Mouse (Mus musculus) intestine, postnatal 0 days (tissue): ENCODE measurements around the gene Snapin. TPM values are rescaled to one million over a fixed set of nuclear protein-coding genes. Genes with fewer than 3 reads are reported as not detected.

ENCODE experiments used
- ATAC-seq: fragments of 200-750 bp; cut with Nextera tagmentation; 2 replicates; pipeline ENCODE4 v1.8.0; 2017; ENCODE audit warnings: mild to moderate bottlenecking, moderate TSS enrichment, moderate library complexity
- H3K27ac ChIP-seq: fragments of 300-500 bp; sonication (generic); 2 replicates; pipeline ENCODE4 v1.5.1; 2014; ENCODE audit warnings: mild to moderate bottlenecking, low read depth, low read length, moderate library complexity
- H3K27me3 ChIP-seq: fragments of 300-500 bp; sonication (generic); replicated peaks from 2 replicates; pipeline ENCODE4 v1.6.1; 2014; ENCODE audit warnings: low read length, mixed read lengths; ENCODE audit not compliant: control insufficient read depth, insufficient read depth
- H3K36me3 ChIP-seq: fragments of 300-500 bp; sonication (generic); 2 replicates; pipeline ENCODE4 v1.6.1; 2014; ENCODE audit warnings: mild to moderate bottlenecking, moderate library complexity; ENCODE audit not compliant: control insufficient read depth, insufficient read depth
- H3K4me1 ChIP-seq: fragments of 300-500 bp; sonication (generic); replicated peaks from 2 replicates; pipeline ENCODE4 v1.6.1; 2014; ENCODE audit warnings: antibody characterized with exemption, low read length, mixed read lengths; ENCODE audit not compliant: control insufficient read depth, insufficient read depth
- H3K4me2 ChIP-seq: fragments of 300-500 bp; sonication (generic); replicated peaks from 2 replicates; pipeline ENCODE4 v1.6.1; 2014; ENCODE audit warnings: low read depth, mild to moderate bottlenecking, moderate library complexity
- H3K4me3 ChIP-seq: fragments of 300-500 bp; sonication (generic); 2 replicates; pipeline ENCODE4 v1.5.1; 2014; ENCODE audit warnings: low read depth, low read length
- H3K9ac ChIP-seq: fragments of 300-500 bp; sonication (generic); 2 replicates; pipeline ENCODE4 v1.6.1; 2014; ENCODE audit warnings: mild to moderate bottlenecking, low read depth, low read length
- H3K9me3 ChIP-seq: fragments of 300-500 bp; sonication (generic); 2 replicates; pipeline ENCODE4 v1.6.1; 2016; ENCODE audit warnings: mixed run types; ENCODE audit not compliant: control insufficient read depth
- CTCF ChIP-seq: sonication (generic); IDR thresholded peaks from 2 replicates; pipeline ENCODE4 v1.5.1; 2016; ENCODE audit warnings: low read depth, mild to moderate bottlenecking, control low read depth, antibody characterized with exemption, moderate library complexity
- WGBS: fragments of 180-500 bp; shearing (Covaris S2); extraction: QIAGEN DNeasy Blood & Tissue Kit; methylation state at CpG from one replicate; pipeline ENCODE4 v1.1.7; 2014; 5-methylcytosine and 5-hydroxymethylcytosine counted together
- polyA plus RNA-seq: library from polyadenylated mRNA; unstranded; fragments of >200 nt; fragmentation: Nextera tagmentation; extraction: Ambion mirVana; gene quantifications from 2 replicates; pipeline ENCODE4 v1.2.1, GENCODE M21; 2015

Snapin gene
- polyA plus RNA-seq, 1 experiment from 2014 or later: 53.1 TPM

DNA sequence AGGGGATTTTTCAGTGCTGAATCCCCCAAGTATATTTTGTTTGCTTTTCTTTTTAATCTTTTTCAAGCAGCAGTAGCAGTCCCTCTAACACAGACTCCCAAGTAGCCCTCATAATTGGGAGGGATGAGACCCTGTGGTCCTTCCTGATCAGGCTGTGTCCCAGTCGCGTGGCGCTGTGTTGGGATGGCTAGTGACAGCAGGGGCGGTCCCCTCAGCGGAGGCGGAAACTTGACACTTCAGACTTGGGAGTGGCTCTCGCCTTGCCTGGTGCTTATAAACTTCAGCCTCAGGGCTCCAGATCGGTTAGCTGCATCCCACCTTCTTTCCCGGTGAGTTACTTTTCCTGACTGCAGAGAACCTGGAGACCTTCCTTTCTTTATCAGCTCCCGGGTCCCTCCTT lies 23.9 kb upstream of the Snapin start:
- no peaks in the 10 kb centered on the region for H3K36me3 ChIP-seq
- TF ChIP-seq CTCF: no peak; the same call in 1 of the 2 replicates
- no peaks in the 10 kb centered on the region for H3K27me3 ChIP-seq
- peak; percentile 77 for ATAC-seq
- H3K4me3 ChIP-seq: peak overlapping the region; percentile 45
- WGBS: under 1% methylated on average over 10 of the region's 10 CpGs
- H3K4me1 ChIP-seq: no peaks in the 10 kb centered on the region
- peak overlapping the region; percentile 83 for H3K4me2 ChIP-seq
- peak overlapping the region; percentile 71; the same call in 1 of the 2 replicates for H3K27ac ChIP-seq
- H3K9me3 ChIP-seq: no peaks in the 10 kb centered on the region
- peak overlapping the region; percentile 53 for H3K9ac ChIP-seq

DNA sequence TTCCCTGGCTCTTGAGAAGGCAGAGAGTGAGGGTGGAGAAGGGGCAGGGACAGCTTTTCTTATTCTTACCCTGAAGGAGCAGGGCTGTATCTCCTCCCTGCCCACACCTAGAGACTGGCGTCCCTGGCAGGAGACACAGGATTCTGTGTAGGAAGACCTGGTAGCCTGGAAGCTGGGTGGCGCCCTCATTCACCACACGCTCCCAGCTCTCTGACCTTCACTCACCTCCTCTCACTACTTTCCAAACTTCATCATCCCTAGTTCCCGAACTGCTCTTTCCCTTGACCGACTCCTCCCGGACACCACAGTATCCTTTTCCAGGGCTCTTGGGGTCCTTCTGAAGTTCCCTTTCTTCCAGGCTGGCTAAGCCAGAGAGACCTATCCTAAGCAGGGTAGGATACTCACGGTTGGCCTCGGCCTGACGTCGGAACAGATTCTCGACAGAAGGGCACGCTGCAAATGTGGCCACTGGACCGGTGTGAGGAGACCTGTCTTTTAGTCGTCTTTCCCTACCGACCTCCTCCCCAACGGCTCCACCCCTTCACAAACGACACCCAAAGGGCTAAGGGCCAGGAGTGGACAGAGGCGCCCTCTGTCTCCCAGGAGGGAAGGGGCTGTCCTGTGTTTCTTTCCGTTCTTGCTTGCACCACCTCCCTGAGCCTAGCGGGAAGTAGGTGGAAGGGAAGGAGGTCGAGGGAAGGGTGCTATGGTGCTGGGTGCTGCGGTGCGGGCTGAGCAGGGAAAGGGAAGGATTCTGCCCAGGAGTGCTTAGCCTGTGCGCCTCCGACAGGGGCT lies 23.2 kb upstream of the Snapin start, which contains the start of the genes S100a1 and S100a13:
Gene S100a1, minus strand, starts transcription at position 597 of the 795 bp plus-strand sequence.
Gene S100a13, plus strand, starts transcription at position 640 of the 795 bp plus-strand sequence.
- Histone ChIP-seq H3K9ac (peak within 1 kb of the TSS; percentile 53), H3K4me1 (no peaks in the 10 kb centered on the region), H3K36me3 (no peaks in the 10 kb centered on the region), H3K4me3 (peak within 1 kb of the TSS; percentile 45), H3K4me2 (peak within 1 kb of the TSS; percentile 83), H3K9me3 (no peaks in the 10 kb centered on the region), H3K27me3 (no peaks in the 10 kb centered on the region), H3K27ac (peak within 1 kb of the TSS; percentile 71)
- ATAC-seq: peak; percentile 56
- WGBS: 2% methylated on average over 25 of the region's 25 CpGs
- peak; percentile 72 for TF ChIP-seq CTCF

DNA sequence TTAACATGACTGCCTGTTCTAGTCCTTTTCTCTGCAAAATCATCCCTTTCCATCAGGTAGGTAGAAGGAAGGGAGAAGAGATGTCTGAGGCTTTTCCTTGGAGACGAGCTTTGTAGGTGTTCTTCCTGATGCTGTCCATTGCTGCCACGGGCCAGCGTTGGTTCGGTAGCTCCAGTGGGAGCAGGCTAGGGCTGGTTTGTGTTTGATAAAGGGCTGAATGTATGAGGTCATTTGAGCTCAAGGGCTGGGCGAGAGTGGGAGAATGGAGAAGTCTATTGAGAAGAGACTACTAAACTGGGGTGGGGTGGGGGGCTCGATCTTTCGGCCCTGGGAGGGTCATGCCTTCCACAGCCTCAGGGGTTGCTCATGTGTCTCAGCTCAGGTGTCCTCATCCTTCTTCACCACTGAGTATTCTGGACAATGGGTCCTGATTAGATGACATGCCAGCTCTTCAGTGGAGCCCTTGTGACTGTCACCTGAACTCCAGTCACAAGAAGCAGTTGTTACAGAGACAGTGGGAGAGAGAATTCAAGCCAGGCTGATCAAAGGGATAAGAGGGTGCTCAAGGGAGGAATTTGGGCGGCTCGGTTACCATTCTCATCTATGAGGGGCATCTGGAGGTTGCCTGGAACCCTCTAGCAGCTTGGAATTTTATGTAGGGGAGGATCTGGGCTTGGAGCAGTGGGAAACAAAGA lies 22.3 kb upstream of the Snapin start:
- Histone ChIP-seq H3K27me3 (no peaks in the 10 kb centered on the region), H3K4me3 (peak overlapping the region; percentile 45; the same call in 1 of the 2 replicates), H3K4me2 (peak overlapping the region; percentile 83), H3K9ac (peak overlapping the region; percentile 53; the same call in 1 of the 2 replicates), H3K27ac (peak overlapping the region; percentile 71; the same call in 1 of the 2 replicates), H3K36me3 (no peaks in the 10 kb centered on the region), H3K4me1 (peaks cover 2% of the 10 kb centered on the region; the same call in 1 of the 2 replicates), H3K9me3 (no peaks in the 10 kb centered on the region)
- ATAC-seq: no peak
- TF ChIP-seq CTCF: no peak
- WGBS: 79% methylated on average over 9 of the region's 9 CpGs

DNA sequence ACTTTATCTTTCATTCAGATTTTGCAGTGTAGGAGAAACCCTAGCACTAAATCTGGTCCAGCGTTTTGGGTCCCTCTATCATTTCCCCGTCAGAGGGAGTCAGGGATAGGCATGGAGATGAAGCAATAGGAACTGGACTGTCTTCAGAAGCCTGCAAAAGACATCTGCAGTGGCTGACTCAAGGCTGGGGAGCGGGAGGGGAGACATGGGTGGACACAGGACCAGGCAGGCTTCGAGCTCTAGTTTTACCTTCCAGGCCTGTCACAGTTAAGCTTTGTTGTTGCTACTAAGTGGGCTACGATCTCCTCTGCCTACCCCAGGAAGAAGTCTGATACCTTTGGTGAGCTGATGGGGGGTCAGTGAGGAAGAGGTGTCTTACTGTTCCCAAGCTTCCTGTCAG lies 21.4 kb upstream of the Snapin start:
- H3K4me1 ChIP-seq: peaks cover 5% of the 10 kb centered on the region; the same call in 1 of the 2 replicates
- H3K4me3 ChIP-seq: no peak overlapping the region
- H3K9ac ChIP-seq: no peak overlapping the region
- no peak overlapping the region for H3K27ac ChIP-seq
- peak overlapping the region; percentile 83 for H3K4me2 ChIP-seq
- no peak for TF ChIP-seq CTCF
- H3K27me3 ChIP-seq: no peaks in the 10 kb centered on the region
- ATAC-seq: no peak
- H3K9me3 ChIP-seq: no peaks in the 10 kb centered on the region
- 92% methylated on average over 5 of the region's 5 CpGs for WGBS
- no peaks in the 10 kb centered on the region for H3K36me3 ChIP-seq

DNA sequence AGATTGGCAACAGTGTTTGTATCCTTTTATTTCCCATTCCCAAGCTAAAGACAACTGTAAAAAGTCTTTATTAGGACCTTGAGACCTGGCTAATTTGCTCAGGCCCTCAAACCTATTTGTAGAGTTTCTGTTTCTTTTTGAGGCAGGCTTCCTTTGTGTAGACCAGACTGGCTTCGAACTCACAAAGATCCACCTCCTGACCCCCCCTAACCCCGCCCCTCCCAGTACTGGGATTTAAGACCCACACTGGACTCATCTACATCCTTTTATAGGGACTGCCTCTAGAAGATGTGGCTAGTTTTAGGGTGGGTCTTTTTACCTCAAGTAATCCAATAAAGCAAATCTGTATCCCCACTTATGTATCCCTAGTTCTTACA lies 18.9 kb upstream of the Snapin start:
- H3K4me2 ChIP-seq: peak overlapping the region; percentile 78
- H3K4me3 ChIP-seq: peak overlapping the region; percentile 94
- H3K4me1 ChIP-seq: peaks cover 5% of the 10 kb centered on the region; the same call in 1 of the 2 replicates
- 0 out of 2 replicates have a peak, but pooled peaks have one; percentile 10 for ATAC-seq
- peaks cover 21% of the 10 kb centered on the region for H3K36me3 ChIP-seq
- no peak for TF ChIP-seq CTCF
- peak overlapping the region; percentile 95 for H3K27ac ChIP-seq
- H3K9me3 ChIP-seq: no peaks in the 10 kb centered on the region
- H3K9ac ChIP-seq: no peak overlapping the region
- no peaks in the 10 kb centered on the region for H3K27me3 ChIP-seq
- 13% methylated on average over 2 of the region's 2 CpGs for WGBS
